Mouse (Mus musculus) intestine, postnatal 0 days (tissue): ENCODE measurements at regions not wholly inside any gene's neighbourhood (a gene's known extent, or its start where the extent isn't known, plus 50 kb on each side); places are given as distances from the start of the nearest gene placed in this dataset.

Experiments used
- ATAC-seq: fragments of 200-750 bp; cut with Nextera tagmentation; 2 replicates; pipeline ENCODE4 v1.8.0; 2017; ENCODE audit warnings: mild to moderate bottlenecking, moderate TSS enrichment, moderate library complexity
- H3K27ac ChIP-seq: fragments of 300-500 bp; sonication (generic); 2 replicates; pipeline ENCODE4 v1.5.1; 2014; ENCODE audit warnings: mild to moderate bottlenecking, low read depth, low read length, moderate library complexity
- H3K27me3 ChIP-seq: fragments of 300-500 bp; sonication (generic); replicated peaks from 2 replicates; pipeline ENCODE4 v1.6.1; 2014; ENCODE audit warnings: low read length, mixed read lengths; ENCODE audit not compliant: control insufficient read depth, insufficient read depth
- H3K36me3 ChIP-seq: fragments of 300-500 bp; sonication (generic); 2 replicates; pipeline ENCODE4 v1.6.1; 2014; ENCODE audit warnings: mild to moderate bottlenecking, moderate library complexity; ENCODE audit not compliant: control insufficient read depth, insufficient read depth
- H3K4me1 ChIP-seq: fragments of 300-500 bp; sonication (generic); replicated peaks from 2 replicates; pipeline ENCODE4 v1.6.1; 2014; ENCODE audit warnings: antibody characterized with exemption, low read length, mixed read lengths; ENCODE audit not compliant: control insufficient read depth, insufficient read depth
- H3K4me2 ChIP-seq: fragments of 300-500 bp; sonication (generic); replicated peaks from 2 replicates; pipeline ENCODE4 v1.6.1; 2014; ENCODE audit warnings: low read depth, mild to moderate bottlenecking, moderate library complexity
- H3K4me3 ChIP-seq: fragments of 300-500 bp; sonication (generic); 2 replicates; pipeline ENCODE4 v1.5.1; 2014; ENCODE audit warnings: low read depth, low read length
- H3K9ac ChIP-seq: fragments of 300-500 bp; sonication (generic); 2 replicates; pipeline ENCODE4 v1.6.1; 2014; ENCODE audit warnings: mild to moderate bottlenecking, low read depth, low read length
- H3K9me3 ChIP-seq: fragments of 300-500 bp; sonication (generic); 2 replicates; pipeline ENCODE4 v1.6.1; 2016; ENCODE audit warnings: mixed run types; ENCODE audit not compliant: control insufficient read depth
- CTCF ChIP-seq: sonication (generic); IDR thresholded peaks from 2 replicates; pipeline ENCODE4 v1.5.1; 2016; ENCODE audit warnings: low read depth, mild to moderate bottlenecking, control low read depth, antibody characterized with exemption, moderate library complexity
- WGBS: fragments of 180-500 bp; shearing (Covaris S2); extraction: QIAGEN DNeasy Blood & Tissue Kit; methylation state at CpG from one replicate; pipeline ENCODE4 v1.1.7; 2014; 5-methylcytosine and 5-hydroxymethylcytosine counted together

- Histone ChIP-seq H3K4me1 (no peaks in the 10 kb centered on the region), H3K4me3 (no peak overlapping the region), H3K27me3 (no peaks in the 10 kb centered on the region), H3K9me3 (no peaks in the 10 kb centered on the region), H3K36me3 (no peaks in the 10 kb centered on the region), H3K4me2 (no peak overlapping the region), H3K27ac (no peak overlapping the region), H3K9ac (no peak overlapping the region)
- 48% methylated on average over 3 of the region's 3 CpGs for WGBS
- TF ChIP-seq CTCF = no peak
- no peak for ATAC-seq
Measured at GRCm38 (mm10) chrX:12879233-12879632, 117.4 kb upstream of the Med14 start.

DNA sequence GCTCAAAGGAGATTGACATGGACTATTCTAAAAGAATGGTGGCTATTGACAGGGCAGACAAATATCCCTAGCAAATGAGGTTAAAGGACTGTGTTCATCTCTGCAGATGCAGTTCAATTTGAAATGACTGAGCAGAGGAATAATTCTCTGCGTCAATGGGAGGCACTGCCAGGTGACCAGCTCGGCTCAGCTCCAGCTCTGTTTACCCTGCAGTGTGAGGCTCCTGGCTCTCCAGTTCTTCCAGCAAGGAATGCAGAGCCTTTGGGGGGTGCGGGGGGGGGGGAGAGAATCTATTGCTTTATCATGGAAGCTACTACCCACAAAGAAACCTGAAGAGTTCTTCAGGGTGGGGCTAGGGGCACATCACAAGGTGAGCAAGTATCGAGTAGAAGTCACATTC, 115.6 kb upstream of the Med14 start:
- no peak for TF ChIP-seq CTCF
- WGBS = 26% methylated on average over 4 of the region's 4 CpGs
- Histone ChIP-seq H3K4me3 (no peak overlapping the region), H3K4me1 (no peaks in the 10 kb centered on the region), H3K4me2 (no peak overlapping the region), H3K27me3 (no peaks in the 10 kb centered on the region), H3K9ac (no peak overlapping the region), H3K27ac (no peak overlapping the region), H3K36me3 (no peaks in the 10 kb centered on the region), H3K9me3 (no peaks in the 10 kb centered on the region)
- ATAC-seq = no peak

GRCm38 (mm10) chrX:12873698-12874144, 111.8 kb upstream of the Med14 start:
- peak overlapping the region; percentile 51 for H3K4me2 ChIP-seq
- no peak overlapping the region for H3K27ac ChIP-seq
- no peaks in the 10 kb centered on the region for H3K9me3 ChIP-seq
- no peaks in the 10 kb centered on the region for H3K4me1 ChIP-seq
- H3K4me3 ChIP-seq = peak overlapping the region; percentile 25
- TF ChIP-seq CTCF = peak; percentile 91
- H3K27me3 ChIP-seq = no peaks in the 10 kb centered on the region
- H3K9ac ChIP-seq = no peak overlapping the region
- ATAC-seq = peak; percentile 56
- WGBS = 53% methylated on average over 22 of the region's 22 CpGs
- H3K36me3 ChIP-seq = no peaks in the 10 kb centered on the region

- Histone ChIP-seq H3K27ac (no peak overlapping the region), H3K27me3 (no peaks in the 10 kb centered on the region), H3K36me3 (no peaks in the 10 kb centered on the region), H3K9ac (no peak overlapping the region), H3K4me1 (no peaks in the 10 kb centered on the region), H3K4me2 (peak overlapping the region; percentile 51), H3K9me3 (no peaks in the 10 kb centered on the region), H3K4me3 (peak overlapping the region; percentile 25)
- WGBS = 51% methylated on average over 6 of the region's 6 CpGs
- no peak for TF ChIP-seq CTCF
- no peak for ATAC-seq
Measured at GRCm38 (mm10) chrX:12873230-12873629, 111.4 kb upstream of the Med14 start.

GRCm38 (mm10) chrX:12866885-12867498, 105.1 kb upstream of the Med14 start:
- H3K9ac ChIP-seq = no peak overlapping the region
- TF ChIP-seq CTCF = no peak
- H3K4me2 ChIP-seq = no peak overlapping the region
- H3K9me3 ChIP-seq = no peaks in the 10 kb centered on the region
- 82% methylated on average over 5 of the region's 5 CpGs for WGBS
- H3K4me3 ChIP-seq = no peak overlapping the region
- H3K4me1 ChIP-seq = no peaks in the 10 kb centered on the region
- no peaks in the 10 kb centered on the region for H3K27me3 ChIP-seq
- no peak for ATAC-seq
- H3K27ac ChIP-seq = no peak overlapping the region
- no peaks in the 10 kb centered on the region for H3K36me3 ChIP-seq

DNA sequence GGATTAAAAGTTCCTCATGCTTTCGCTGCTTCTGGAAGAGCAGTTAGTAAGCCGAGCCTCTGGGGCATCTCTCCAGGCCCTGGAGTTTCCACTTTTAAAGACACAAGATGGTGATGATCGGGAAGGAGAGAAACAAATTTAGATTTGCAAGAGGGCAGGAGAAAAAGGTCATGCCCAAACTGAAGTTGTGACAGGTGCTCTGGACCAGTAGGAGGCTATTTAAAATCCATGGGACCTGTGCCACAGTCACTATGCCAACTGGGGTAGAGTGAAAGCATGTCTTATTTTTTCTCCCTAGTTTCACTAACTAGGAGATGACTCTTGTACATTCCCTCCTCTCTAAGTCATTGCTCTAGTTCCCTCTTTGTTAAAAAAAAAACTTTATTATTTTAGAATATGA, 104.3 kb upstream of the Med14 start:
- H3K27me3 ChIP-seq = no peaks in the 10 kb centered on the region
- no peak overlapping the region for H3K27ac ChIP-seq
- no peak for ATAC-seq
- H3K4me1 ChIP-seq = no peaks in the 10 kb centered on the region
- no peak overlapping the region for H3K9ac ChIP-seq
- H3K36me3 ChIP-seq = no peaks in the 10 kb centered on the region
- WGBS = 95% methylated on average over 3 of the region's 3 CpGs
- TF ChIP-seq CTCF = no peak
- no peak overlapping the region for H3K4me3 ChIP-seq
- H3K9me3 ChIP-seq = no peaks in the 10 kb centered on the region
- H3K4me2 ChIP-seq = no peak overlapping the region

DNA sequence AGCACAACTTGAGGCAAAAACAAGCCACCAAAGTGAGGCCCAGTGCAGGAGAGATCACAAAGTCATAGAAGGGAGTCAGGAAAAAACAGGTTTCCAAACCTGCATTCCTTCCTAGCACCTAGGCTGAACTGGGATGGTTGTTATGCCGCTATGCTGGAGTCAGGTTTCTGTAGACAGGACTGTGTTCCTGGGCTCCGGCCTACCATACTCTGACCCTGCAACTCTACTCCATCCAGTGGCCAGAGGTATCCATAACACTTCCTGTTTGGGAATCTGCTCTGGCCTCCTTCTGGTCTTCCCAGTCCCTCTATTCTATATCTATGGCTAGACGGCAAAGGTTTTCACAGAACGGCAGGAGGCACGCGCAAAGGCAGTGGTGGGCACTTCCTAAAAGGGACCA, 98.3 kb upstream of the Med14 start:
- peak; percentile 68 for TF ChIP-seq CTCF
- Histone ChIP-seq H3K27ac (no peak overlapping the region), H3K9ac (no peak overlapping the region), H3K4me3 (no peak overlapping the region), H3K9me3 (no peaks in the 10 kb centered on the region), H3K4me1 (no peaks in the 10 kb centered on the region), H3K4me2 (no peak overlapping the region), H3K36me3 (no peaks in the 10 kb centered on the region), H3K27me3 (no peaks in the 10 kb centered on the region)
- WGBS = 69% methylated on average over 6 of the region's 6 CpGs
- ATAC-seq = no peak
